20 mouse cellular contexts compared by ENCODE assay signal in the genomic region with DNA sequence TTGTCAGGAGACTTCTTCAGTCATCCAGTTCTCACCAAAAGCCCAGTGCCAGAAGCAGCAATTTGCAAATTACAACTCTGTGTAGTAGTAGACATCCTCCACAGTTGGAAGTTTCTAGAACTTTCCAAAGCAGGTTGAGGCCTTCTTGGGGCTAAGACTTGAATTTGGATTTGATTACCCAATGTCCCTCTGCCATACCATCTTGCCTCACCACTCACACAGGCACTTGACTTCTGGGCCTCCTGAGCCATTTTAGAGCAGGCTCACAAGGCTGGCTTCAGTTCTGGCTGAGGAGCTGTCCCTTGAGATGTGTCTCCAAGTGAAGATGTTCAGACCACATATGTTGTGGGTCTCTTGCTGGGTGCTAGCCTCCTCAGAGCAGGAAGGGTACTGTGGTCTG.
"Had no signal": no experiment of that assay in that cellular context is flagged by ENCODE, and none has a peak within 500 bp of the region (broad histone marks: within the 10 kb centered on the region; RNA-seq: fewer than 3 reads in every experiment).

No protein-coding gene starts in this region.

- H3K27me3 ChIP-seq: limb, embryonic 13.5 days; liver, embryonic 12.5 days; liver, embryonic 15.5 days; lung, embryonic 15.5 days; midbrain, embryonic 13.5 days; neural tube, embryonic 13.5 days had no signal

- H3K4me3 ChIP-seq: limb, embryonic 10.5 days; limb, embryonic 13.5 days; liver, embryonic 12.5 days; liver, embryonic 15.5 days; lung, embryonic 15.5 days; midbrain, embryonic 10.5 days; midbrain, embryonic 13.5 days; myocyte; neural tube, embryonic 13.5 days had no signal

- H3K36me3 ChIP-seq: limb, embryonic 13.5 days; liver, embryonic 12.5 days; liver, embryonic 15.5 days; lung, embryonic 15.5 days; midbrain, embryonic 13.5 days; neural tube, embryonic 13.5 days had no signal

- DNase-seq: kidney, adult 2 months; kidney, postnatal 10 days; kidney, postnatal 36 days; liver; lung, adult 18-20 months; lung, postnatal 10 days; lung, postnatal 36 days; thymus, postnatal 36 days had no signal

- H3K4me1 ChIP-seq: limb, embryonic 10.5 days; limb, embryonic 13.5 days; liver, embryonic 15.5 days; lung, embryonic 15.5 days; midbrain, embryonic 13.5 days had no signal

- ATAC-seq: intestine, postnatal 0 days; liver, embryonic 12.5 days; midbrain, embryonic 13.5 days; midbrain, embryonic 16.5 days had no signal

- H3K27ac ChIP-seq: limb, embryonic 10.5 days; limb, embryonic 13.5 days; liver, embryonic 12.5 days; liver, embryonic 15.5 days; lung, embryonic 15.5 days; midbrain, embryonic 10.5 days; midbrain, embryonic 13.5 days; neural tube, embryonic 13.5 days; stomach, postnatal 0 days had no signal
